Mouse (Mus musculus): ENCODE data around the gene Zfp78. TPM values are rescaled to one million over a fixed set of nuclear protein-coding genes. Genes with fewer than 3 reads are reported as not detected.

Gene Zfp78
- 0.20 and 0.37 TPM in 2 replicates for polyA plus RNA-seq (2012; rRNA removed)

GRCm38 (mm10) chr7:6363047-6363488 is at the start of gene Zfp78:
Gene Zfp78 (plus strand): TSS chr7:6363280.

GRCm38 (mm10) chr7:6331233-6331956 is 31.7 kb upstream of the Zfp78 start, which contains the start of gene Zfp583:
Gene Zfp583 (minus strand): TSS chr7:6331285.

GRCm38 (mm10) chr7:6343501-6344071 is 19.5 kb upstream of the Zfp78 start, which contains the start of gene Gm3854:
Gene Gm3854 (plus strand): TSS chr7:6343759.

GRCm38 (mm10) chr7:6383044-6383455 is 20.0 kb downstream of the Zfp78 start, which contains the start of gene Zfp28:
Gene Zfp28 (plus strand): TSS chr7:6383295.

GRCm38 (mm10) chr7:6397996-6398975 is 35.2 kb downstream of the Zfp78 start, which contains the start of gene Smim17:
Gene Smim17 (plus strand): TSS chr7:6398715.

GRCm38 (mm10) chr7:6410043-6410442 is 47.0 kb downstream of the Zfp78 start, which contains the start of gene Gm20715:
Gene Gm20715 (plus strand): TSS chr7:6410277.

Other genes starting within 250 kb of the Zfp78 start
- 102 and 103 TPM in 2 replicates for gene Zfp787, start 207.3 kb upstream of the Zfp78 start, polyA plus RNA-seq (2012; rRNA removed)
- gene Zfp444, start 191.1 kb upstream of the Zfp78 start, polyA plus RNA-seq (2012; rRNA removed), result 72.5 and 113 TPM in 2 replicates
- gene Galp, start 166.2 kb upstream of the Zfp78 start, polyA plus RNA-seq (2012; rRNA removed), result not detected in 2 replicates
- gene Zscan5b, start 141.0 kb upstream of the Zfp78 start, polyA plus RNA-seq (2012; rRNA removed), result not detected in 2 replicates
- gene Epp13, start 110.6 kb upstream of the Zfp78 start, polyA plus RNA-seq (2012; rRNA removed), result 0.73 and 0.98 TPM in 2 replicates
- gene Zfp667, start 76.7 kb upstream of the Zfp78 start, polyA plus RNA-seq (2012; rRNA removed), result 0.72 and 1.4 TPM in 2 replicates
- gene Zfp583, start 32.0 kb upstream of the Zfp78 start, polyA plus RNA-seq (2012; rRNA removed), result 2.6 and 2.8 TPM in 2 replicates
- gene Gm3854, start 19.5 kb upstream of the Zfp78 start, polyA plus RNA-seq (2012; rRNA removed), result 0.09 and 0.16 TPM in 2 replicates
- gene Zfp28, start 20.0 kb downstream of the Zfp78 start, polyA plus RNA-seq (2012; rRNA removed), result 3.0 and 3.1 TPM in 2 replicates
- gene Smim17, start 35.4 kb downstream of the Zfp78 start, polyA plus RNA-seq (2012; rRNA removed), result not detected in 2 replicates
- gene Gm20715, start 47.0 kb downstream of the Zfp78 start, polyA plus RNA-seq (2012; rRNA removed), result not detected in 2 replicates
- 0.26 TPM in 1 of 2 replicates, not detected in the other for gene Olfr1344, start 75.4 kb downstream of the Zfp78 start, polyA plus RNA-seq (2012; rRNA removed)
- not detected in 2 replicates for gene Olfr1336, start 92.9 kb downstream of the Zfp78 start, polyA plus RNA-seq (2012; rRNA removed)
- not detected in 2 replicates for gene Olfr1346, start 103.8 kb downstream of the Zfp78 start, polyA plus RNA-seq (2012; rRNA removed)
- 0.14 TPM in 1 of 2 replicates, not detected in the other for gene Olfr5, start 123.7 kb downstream of the Zfp78 start, polyA plus RNA-seq (2012; rRNA removed)
- gene Olfr1347, start 136.5 kb downstream of the Zfp78 start, polyA plus RNA-seq (2012; rRNA removed), result not detected in 2 replicates
- not detected in 2 replicates for gene Olfr1348, start 145.5 kb downstream of the Zfp78 start, polyA plus RNA-seq (2012; rRNA removed)
- gene Olfr1349, start 159.7 kb downstream of the Zfp78 start, polyA plus RNA-seq (2012; rRNA removed), result 0.22 and 0.25 TPM in 2 replicates
- gene Olfr1350, start 201.6 kb downstream of the Zfp78 start, polyA plus RNA-seq (2012; rRNA removed), result not detected in 2 replicates

All from ovary, adult 2 months (tissue).